In the genomic region with DNA sequence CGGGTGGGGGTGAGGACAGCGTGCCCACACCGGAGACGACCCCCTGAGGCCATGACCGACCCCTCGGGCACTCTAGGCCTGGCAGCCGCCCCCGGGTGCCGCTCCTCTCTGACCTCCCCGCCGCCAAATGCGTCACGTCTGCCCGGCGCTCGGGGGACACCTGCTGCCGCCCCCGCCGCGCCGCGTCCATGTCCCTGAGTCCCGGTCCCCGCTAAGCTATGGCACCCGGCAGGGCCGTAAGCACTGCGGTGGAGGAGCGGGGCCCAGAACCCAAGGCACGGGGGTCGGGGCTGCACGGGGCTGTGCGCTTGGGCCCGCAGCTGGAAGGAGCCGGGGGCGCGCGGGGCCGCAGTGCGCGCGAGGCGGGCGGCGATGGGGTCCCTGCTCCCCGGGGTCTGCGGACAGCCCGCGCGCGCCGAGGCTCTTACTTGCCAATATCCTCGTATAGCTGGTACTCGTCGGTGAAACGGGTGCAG, we compare ENCODE assay signal across 9 mouse cellular contexts. TPM values are rescaled to one million over a fixed set of nuclear protein-coding genes. Genes with fewer than 3 reads are reported as not detected.
DNase-seq lines count a peak whose midpoint lies in the region; ATAC-seq and TF ChIP-seq lines count a peak whose summit lies in the region.
"Had no signal": no experiment of that assay in that cellular context is flagged by ENCODE, and none has a peak within 500 bp of the region (broad histone marks: within the 10 kb centered on the region; RNA-seq: fewer than 3 reads in every experiment).

No protein-coding gene starts in this region.

- WGBS in heart, embryonic 11.5 days (ENCODE audit: insufficient replicate concordance), result under 1% methylated on average over 47 of the region's 55 CpGs
- under 1% methylated on average over 34 of the region's 55 CpGs for WGBS in intestine, embryonic 14.5 days
- WGBS in neural tube, embryonic 14.5 days, result 0% methylated on average over 45 of the region's 55 CpGs
- WGBS in lung, adult 2 months, result 2% methylated on average over 54 of the region's 55 CpGs

- peak overlapping the region; percentile 56 for H3K4me3 ChIP-seq in heart, embryonic 11.5 days (ENCODE audit: low read depth, low read length)
- peak overlapping the region; percentile 77 for H3K4me3 ChIP-seq in ES-Bruce4 (ENCODE audit: low read depth, low read length)
- H3K4me3 ChIP-seq in intestine, embryonic 14.5 days (ENCODE audit: low read depth, low read length), result peak overlapping the region; percentile 52
- peak overlapping the region; percentile 82 for H3K4me3 ChIP-seq in neural tube, embryonic 14.5 days (ENCODE audit: low read depth, low read length)
- H3K4me3 ChIP-seq in lung, adult 2 months (replicated peaks; ENCODE audit: extremely low read depth, low read depth, low read length), result no peak overlapping the region

- peaks cover 89% of the 10 kb centered on the region for H3K27me3 ChIP-seq in heart, embryonic 11.5 days (ENCODE audit: control insufficient read depth, insufficient read depth, low read length)
- peaks cover 16% of the 10 kb centered on the region for H3K27me3 ChIP-seq in ES-Bruce4 (ENCODE audit: control insufficient read depth, insufficient read depth, low read length, poor library complexity, severe bottlenecking)
- H3K27me3 ChIP-seq in intestine, embryonic 14.5 days (replicated peaks; ENCODE audit: control insufficient read depth, insufficient read depth, low read length), result peaks cover 75% of the 10 kb centered on the region
- peaks cover 35% of the 10 kb centered on the region for H3K27me3 ChIP-seq in neural tube, embryonic 14.5 days (ENCODE audit: control insufficient read depth, insufficient read depth, low read length)

- no peak overlapping the region for H3K27ac ChIP-seq in heart, embryonic 11.5 days (ENCODE audit: low read depth, low read length)
- no peak overlapping the region for H3K27ac ChIP-seq in ES-Bruce4 (ENCODE audit: insufficient read depth, low read length)
- no peak overlapping the region for H3K27ac ChIP-seq in intestine, embryonic 14.5 days (ENCODE audit: low read depth)
- H3K27ac ChIP-seq in neural tube, embryonic 14.5 days (ENCODE audit: low read depth, low read length), result peak overlapping the region; percentile 80

- no peaks in the 10 kb centered on the region for H3K9me3 ChIP-seq in heart, embryonic 11.5 days (replicated peaks; ENCODE audit: control insufficient read depth, low read length)
- H3K9me3 ChIP-seq in ES-Bruce4 (replicated peaks; ENCODE audit: control insufficient read depth, insufficient read depth, low read length, poor library complexity, severe bottlenecking), result no peaks in the 10 kb centered on the region
- H3K9me3 ChIP-seq in intestine, embryonic 14.5 days (ENCODE audit: control insufficient read depth, low read length), result no peaks in the 10 kb centered on the region
- no peaks in the 10 kb centered on the region for H3K9me3 ChIP-seq in neural tube, embryonic 14.5 days (ENCODE audit: control insufficient read depth, low read length)

- no peak for ATAC-seq in heart, embryonic 11.5 days (replicated peaks; ENCODE audit: insufficient number of reproducible peaks, low FRiP score, low TSS enrichment)
- 0 out of 2 replicates have a peak, but pooled peaks have one; percentile 25 for ATAC-seq in intestine, embryonic 14.5 days (replicated peaks; ENCODE audit: low FRiP score, low TSS enrichment, low read depth)
- ATAC-seq in neural tube, embryonic 14.5 days (ENCODE audit: low read depth), result peak; percentile 58

- peak overlapping the region; percentile 91 for H3K4me2 ChIP-seq in heart, embryonic 11.5 days
- peak overlapping the region; percentile 91 for H3K4me2 ChIP-seq in intestine, embryonic 14.5 days (ENCODE audit: low read length)
- H3K4me2 ChIP-seq in neural tube, embryonic 14.5 days (ENCODE audit: low read depth, low read length), result peak overlapping the region; percentile 53

- TF ChIP-seq EP300 in ES-Bruce4 (IDR thresholded peaks at IDR 0.05; ENCODE audit: insufficient read depth, low read depth, low read length), result no peak

- intact Hi-C loops in heart, postnatal 25 days (cut with DNase I), result no loop called here

- no peak overlapping the region; the same call in none of the 2 replicates for H3K9ac ChIP-seq in heart, embryonic 11.5 days (ENCODE audit: low read depth, low read length)
- H3K9ac ChIP-seq in ES-Bruce4 (ENCODE audit: low read depth, poor library complexity, severe bottlenecking), result peak overlapping the region; percentile 90
- H3K9ac ChIP-seq in intestine, embryonic 14.5 days (ENCODE audit: low read length), result peak overlapping the region; percentile 20; the same call in 1 of the 2 replicates
- H3K9ac ChIP-seq in neural tube, embryonic 14.5 days (replicated peaks; ENCODE audit: low read depth, low read length), result peak overlapping the region; percentile 87

- no peaks in the 10 kb centered on the region for H3K36me3 ChIP-seq in heart, embryonic 11.5 days (ENCODE audit: control insufficient read depth, insufficient read depth, low read length)
- H3K36me3 ChIP-seq in ES-Bruce4 (ENCODE audit: control insufficient read depth, insufficient read depth, low read length, poor library complexity, severe bottlenecking), result no peaks in the 10 kb centered on the region
- no peaks in the 10 kb centered on the region for H3K36me3 ChIP-seq in intestine, embryonic 14.5 days (ENCODE audit: control insufficient read depth, insufficient read depth, low read length)
- no peaks in the 10 kb centered on the region for H3K36me3 ChIP-seq in neural tube, embryonic 14.5 days (ENCODE audit: control insufficient read depth, insufficient read depth, low read length)
- H3K36me3 ChIP-seq: G1E had no signal

- DNase-seq in heart, postnatal 25 days (ENCODE audit: low spot score), result no peak
- DNase-seq in embryo, embryonic 9.5 days (ENCODE audit: extremely low spot score), result peak; percentile 15
- DNase-seq in intestine, embryonic 14.5 days (ENCODE audit: low spot score), result peak; percentile 70
- no peak for DNase-seq in frontal cortex, adult 2 months (ENCODE audit: extremely low spot score in 1 of 2, low spot score in 1 of 2)
- DNase-seq in lung, adult 2 months, result no peak

- TF ChIP-seq POLR2A in ES-Bruce4 (IDR thresholded peaks at IDR 0.05; ENCODE audit: insufficient read depth, low read length), result no peak
- TF ChIP-seq POLR2A in lung, adult 2 months (IDR thresholded peaks at IDR 0.05; ENCODE audit: borderline replicate concordance, extremely low read depth, low read depth, low read length), result no peak

- TF ChIP-seq CTCF in ES-Bruce4 (IDR thresholded peaks at IDR 0.05; ENCODE audit: low read depth, low read length), result no peak
- TF ChIP-seq CTCF in lung, adult 2 months (IDR thresholded peaks at IDR 0.05; ENCODE audit: insufficient read depth, low read length), result no peak

- peaks cover 15% of the 10 kb centered on the region; the same call in 1 of the 2 replicates for H3K4me1 ChIP-seq in heart, embryonic 11.5 days (ENCODE audit: control insufficient read depth, insufficient read depth, low read length)
- H3K4me1 ChIP-seq in ES-Bruce4 (ENCODE audit: control insufficient read depth, insufficient read depth, low read length), result peaks cover 7% of the 10 kb centered on the region
- peaks cover 5% of the 10 kb centered on the region; the same call in 1 of the 2 replicates for H3K4me1 ChIP-seq in intestine, embryonic 14.5 days (replicated peaks; ENCODE audit: control insufficient read depth, insufficient read depth, low read length)
- H3K4me1 ChIP-seq in neural tube, embryonic 14.5 days (ENCODE audit: control insufficient read depth, insufficient read depth, low read length), result peaks cover 16% of the 10 kb centered on the region
- H3K4me1 ChIP-seq in lung, adult 2 months (ENCODE audit: control insufficient read depth, insufficient read depth, low read length), result no peaks in the 10 kb centered on the region

RNA-seq across cellular contexts. Expression of gene Camk2b, which starts 1.1 kb away (rescaled TPM):
- 2.4 and 2.7 TPM in 2 replicates for polyA plus RNA-seq in heart, embryonic 11.5 days (2014; fragmentation: Nextera tagmentation; extraction: Ambion mirVana)
- 1 to 10 TPM; 6.2 to 6.5 TPM for total RNA-seq in heart, postnatal 25 days (2021)
- polyA plus RNA-seq in ES-Bruce4 (2011; ENCODE audit: insufficient read depth, insufficient read length, low read depth, missing spikeins), result 8.9 and 12.8 TPM in 2 replicates
- 2.9 and 3.4 TPM in 2 replicates for polyA plus RNA-seq in intestine, embryonic 14.5 days (2014; fragmentation: Nextera tagmentation; extraction: Ambion mirVana)
- 106 and 144 TPM in 2 replicates for polyA plus RNA-seq in neural tube, embryonic 14.5 days (2014; fragmentation: Nextera tagmentation; extraction: Ambion mirVana)
- polyA plus RNA-seq in frontal cortex, adult 2 months (2012; rRNA removed), result 594 and 605 TPM in 2 replicates
- polyA plus RNA-seq in lung, adult 2 months (2012; rRNA removed), result 13.8 and 17.8 TPM in 2 replicates
- polyA plus RNA-seq: G1E had no signal

Comparison
In these comparisons a context has a peak if more than half of its experiments do, and no peak if none do; other contexts are left out.
1. DNase-seq: peak in embryo, embryonic 9.5 days (single experiment) and intestine, embryonic 14.5 days (single experiment); none in heart, postnatal 25 days (single experiment), frontal cortex, adult 2 months (0 of 2) and lung, adult 2 months (single experiment).
2. Peak in every context shown above with its lines, with median percentiles within 50 percentile points of each other: H3K4me2 ChIP-seq.